Mouse (Mus musculus) frontal cortex, postnatal 10 days (tissue): ENCODE results near the gene Ndufs3.

Experiments
- DNase-seq, 2 experiments: peaks; one replicate each; pipeline ENCODE4 v3.0.0; 2022; ENCODE audit warnings: low spot score in 2 of 2, mixed read lengths in 1 of 2

Ndufs3 gene

GRCm38 (mm10) chr2:90904076-90904855, at the start of gene Ndufs3, which contains the start of gene Kbtbd4:
Gene Ndufs3 (minus strand): TSS chr2:90904827.
Gene Kbtbd4 (plus strand): TSS chr2:90904740.
- DNase-seq, result peak; percentile 75 to 84

- DNase-seq, result no peak
Measured at GRCm38 (mm10) chr2:90953461-90953860, 48.8 kb upstream of the Ndufs3 start.

GRCm38 (mm10) chr2:90950582-90951194, 46.1 kb upstream of the Ndufs3 start:
- DNase-seq, result no peak

GRCm38 (mm10) chr2:90950149-90950548, 45.5 kb upstream of the Ndufs3 start:
- DNase-seq, result no peak

GRCm38 (mm10) chr2:90941744-90942143, 37.1 kb upstream of the Ndufs3 start:
- no peak for DNase-seq

GRCm38 (mm10) chr2:90940233-90941229, 35.9 kb upstream of the Ndufs3 start, which contains the start of gene Celf1:
Gene Celf1 (plus strand): TSS chr2:90940382.
- peak; percentile 66 to 81 for DNase-seq

GRCm38 (mm10) chr2:90939750-90940149, 35.1 kb upstream of the Ndufs3 start:
- DNase-seq, result no peak

- no peak for DNase-seq
Measured at GRCm38 (mm10) chr2:90938362-90938761, 33.7 kb upstream of the Ndufs3 start.

- DNase-seq, result no peak
Measured at GRCm38 (mm10) chr2:90932273-90932672, 27.6 kb upstream of the Ndufs3 start.

GRCm38 (mm10) chr2:90931829-90932228, 27.2 kb upstream of the Ndufs3 start:
- DNase-seq, result no peak

- DNase-seq, result no peak
Measured at GRCm38 (mm10) chr2:90928566-90928965, 23.9 kb upstream of the Ndufs3 start.

GRCm38 (mm10) chr2:90922636-90923035, 18.0 kb upstream of the Ndufs3 start:
- no peak for DNase-seq

GRCm38 (mm10) chr2:90921178-90921577, 16.6 kb upstream of the Ndufs3 start:
- DNase-seq, result no peak

GRCm38 (mm10) chr2:90917999-90918698, 13.5 kb upstream of the Ndufs3 start:
- no peak for DNase-seq

- peak; percentile 48 to 58 for DNase-seq
Measured at GRCm38 (mm10) chr2:90917233-90917998, 12.8 kb upstream of the Ndufs3 start.

- DNase-seq, result no peak
Measured at GRCm38 (mm10) chr2:90916560-90917232, 12.1 kb upstream of the Ndufs3 start.

- DNase-seq, result no peak
Measured at GRCm38 (mm10) chr2:90915516-90915915, 10.9 kb upstream of the Ndufs3 start.

- no peak for DNase-seq
Measured at GRCm38 (mm10) chr2:90913671-90914070, 9.0 kb upstream of the Ndufs3 start.

- DNase-seq, result no peak
Measured at GRCm38 (mm10) chr2:90911668-90912067, 7.0 kb upstream of the Ndufs3 start.

- DNase-seq, result no peak
Measured at GRCm38 (mm10) chr2:90910861-90911260, 6.2 kb upstream of the Ndufs3 start.
